8 mouse cellular contexts compared by ENCODE assay signal in the genomic region with DNA sequence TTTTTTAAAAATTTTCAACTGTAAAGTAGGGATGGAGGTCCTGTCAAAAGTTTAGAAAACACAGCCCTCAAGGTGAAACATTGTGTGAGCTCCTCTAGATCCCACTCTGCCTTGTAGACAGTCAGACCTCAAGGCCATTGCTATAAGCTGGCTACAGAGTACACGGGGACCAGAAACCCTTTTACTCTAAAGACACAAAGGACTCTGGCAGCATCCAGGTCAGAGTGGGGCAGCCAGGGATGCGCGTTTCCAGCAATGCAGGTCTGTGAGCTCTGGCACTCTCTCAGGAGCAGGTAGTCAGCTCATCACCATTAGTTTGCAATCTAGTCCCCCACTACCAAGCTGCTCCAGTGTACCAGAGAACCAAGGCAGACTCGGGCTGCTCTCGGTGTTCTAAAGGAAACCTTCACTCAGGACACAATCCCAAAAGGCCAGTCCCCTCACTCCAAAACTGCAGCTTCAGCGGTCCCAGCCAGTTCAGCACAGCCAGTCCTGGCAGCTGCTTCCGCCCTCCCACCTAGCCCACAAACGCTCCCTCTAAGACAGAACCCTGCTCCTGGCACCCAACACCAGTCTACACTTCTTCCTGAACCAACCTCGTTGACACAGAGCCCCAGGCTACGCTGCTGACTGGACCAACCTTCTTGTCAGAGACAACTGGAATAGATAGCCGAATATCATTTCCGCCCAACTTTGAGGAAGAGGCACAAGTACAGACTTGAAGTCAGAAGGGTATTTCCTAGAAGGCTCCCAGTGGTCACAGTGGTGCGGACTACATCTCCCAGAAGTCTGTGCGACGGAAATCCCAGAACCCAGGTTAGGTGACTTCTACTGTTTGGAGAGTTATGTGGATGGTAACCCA. TPM values are rescaled to one million over a fixed set of nuclear protein-coding genes. Genes with fewer than 3 reads are reported as not detected.
DNase-seq lines count a peak whose midpoint lies in the region; ATAC-seq lines count a peak whose summit lies in the region.
"Not testable (repeated sequence)": the region's sequence is repeated elsewhere in the genome, so short reads cannot be mapped to it uniquely, and the experiment has no call there.

A gene (minus strand): TSS at position 684 of the 862 bp plus-strand sequence.
A gene (minus strand): TSS at position 761 of the 862 bp plus-strand sequence.

- peak; percentile 96 for ATAC-seq in megakaryocyte, adult 5-6 weeks (ENCODE audit: poor library complexity, severe bottlenecking)

- intact Hi-C loops in gastrocnemius, postnatal 14 days (cut with DNase I; ENCODE audit: low total_unique reads), result not testable (repeated sequence)

- DNase-seq in WW6 (ENCODE audit: low read depth, low spot score), result peak; percentile 53
- DNase-seq in embryo, embryonic 11 days, result peak; percentile 75
- peak; percentile 38 for DNase-seq in gastrocnemius, postnatal 14 days
- peak; percentile 95 for DNase-seq in induced T-regulatory cell, adult 2 months (ENCODE audit: low read depth)
- DNase-seq in left cerebral cortex, adult 8-10 months (ENCODE audit: low spot score in 2 of 2), result peak; percentile 12 to 39
- DNase-seq in right cerebral cortex, postnatal 10 days (ENCODE audit: low spot score in 2 of 2), result peak; percentile 64 to 67
- DNase-seq in urinary bladder, postnatal 14 days (ENCODE audit: low spot score), result peak; percentile 73

RNA-seq across cellular contexts. Expression of the first gene that starts in this region (rescaled TPM):
- under 1 TPM; 0.35 TPM for total RNA-seq in gastrocnemius, postnatal 14 days (2021)
- total RNA-seq in left cerebral cortex, adult 8-10 months (2022), result under 1 TPM in 1 of 4 experiments, not detected in 3; 0.70 TPM
- total RNA-seq in megakaryocyte, adult 5-6 weeks (2015), result 1.6 TPM in 1 of 2 replicates, not detected in the other
- total RNA-seq in megakaryocyte, adult 5-6 weeks (2017), result 3.6 and 4.6 TPM in 2 replicates

RNA-seq across cellular contexts. Expression of the second gene that starts in this region (rescaled TPM):
- under 1 TPM; 0.18 to 0.21 TPM for total RNA-seq in gastrocnemius, postnatal 14 days (2021)
- total RNA-seq in left cerebral cortex, adult 8-10 months (2022), result 1 to 10 TPM in 2 of 4 experiments, under 1 TPM in 2; 0.77 to 1.2 (median 0.92) TPM
- 4.5 and 6.4 TPM in 2 replicates for total RNA-seq in megakaryocyte, adult 5-6 weeks (2015)
- total RNA-seq in megakaryocyte, adult 5-6 weeks (2017), result 4.0 and 4.5 TPM in 2 replicates

Comparison
In these comparisons a context has a peak if more than half of its experiments do, and no peak if none do; other contexts are left out.
1. Peak in every context shown above with its lines: DNase-seq and ATAC-seq.
2. Peak in DNase-seq in gastrocnemius, postnatal 14 days; RNA of the genes that start here not detected or under 1 TPM.
3. DNase-seq: peak in every context shown above with its lines; median percentile 95 in induced T-regulatory cell, adult 2 months; 75 in embryo, embryonic 11 days; 73 in urinary bladder, postnatal 14 days; 66 in right cerebral cortex, postnatal 10 days; 53 in WW6; 38 in gastrocnemius, postnatal 14 days; 26 in left cerebral cortex, adult 8-10 months.